Mouse (Mus musculus) lung, postnatal 0 days (tissue): ENCODE measurements around the gene Gmcl1.
A peak's percentile ranks its signal among the peaks of the same experiment; 100 is the strongest.

ENCODE experiments used
- CTCF ChIP-seq: IDR thresholded peaks from 2 replicates; pipeline ENCODE4 v1.5.1; 2016; ENCODE audit warnings: antibody characterized with exemption, mild to moderate bottlenecking
- EP300 ChIP-seq: IDR thresholded peaks from 2 replicates; pipeline ENCODE4 v1.6.1; 2016; ENCODE audit warnings: antibody characterized with exemption, mild to moderate bottlenecking, control low read depth

GRCm38 (mm10) chr6:86694465-86694864 is 38.7 kb downstream of the Gmcl1 start:
- TF ChIP-seq CTCF (peak; percentile 87), EP300 (no peak)
